Mouse (Mus musculus): ENCODE measurements around the gene Tmem259.

- TF ChIP-seq CTCF (IDR thresholded peaks at IDR 0.05; ENCODE audit: low read depth, low read length) (no peak), GATA1 (IDR thresholded peaks at IDR 0.05; ENCODE audit: borderline replicate concordance, low read length) (no peak), TAL1 (conservative IDR thresholded peaks at IDR 0.05; ENCODE audit: low read depth, low read length) (no peak), POLR2AphosphoS5 (IDR thresholded peaks at IDR 0.05; ENCODE audit: insufficient replicate concordance, low read depth, low read length) (no peak)
Observed at GRCm38 (mm10) chr10:79927324-79928029, 56.7 kb downstream of the Tmem259 start.
